Mouse (Mus musculus) adrenal gland, postnatal 0 days (tissue): ENCODE measurements around the gene Ccn2. TPM values are rescaled to one million over a fixed set of nuclear protein-coding genes. Genes with fewer than 3 reads are reported as not detected.

Experiments used
- polyA plus RNA-seq: library from polyadenylated mRNA; unstranded; fragments of >200 nt; fragmentation: Nextera tagmentation; extraction: Ambion mirVana; gene quantifications from 2 replicates; pipeline ENCODE4 v1.2.1, GENCODE M21; 2015

The Ccn2 gene
- 7.7 and 20.0 TPM in 2 replicates for polyA plus RNA-seq

DNA sequence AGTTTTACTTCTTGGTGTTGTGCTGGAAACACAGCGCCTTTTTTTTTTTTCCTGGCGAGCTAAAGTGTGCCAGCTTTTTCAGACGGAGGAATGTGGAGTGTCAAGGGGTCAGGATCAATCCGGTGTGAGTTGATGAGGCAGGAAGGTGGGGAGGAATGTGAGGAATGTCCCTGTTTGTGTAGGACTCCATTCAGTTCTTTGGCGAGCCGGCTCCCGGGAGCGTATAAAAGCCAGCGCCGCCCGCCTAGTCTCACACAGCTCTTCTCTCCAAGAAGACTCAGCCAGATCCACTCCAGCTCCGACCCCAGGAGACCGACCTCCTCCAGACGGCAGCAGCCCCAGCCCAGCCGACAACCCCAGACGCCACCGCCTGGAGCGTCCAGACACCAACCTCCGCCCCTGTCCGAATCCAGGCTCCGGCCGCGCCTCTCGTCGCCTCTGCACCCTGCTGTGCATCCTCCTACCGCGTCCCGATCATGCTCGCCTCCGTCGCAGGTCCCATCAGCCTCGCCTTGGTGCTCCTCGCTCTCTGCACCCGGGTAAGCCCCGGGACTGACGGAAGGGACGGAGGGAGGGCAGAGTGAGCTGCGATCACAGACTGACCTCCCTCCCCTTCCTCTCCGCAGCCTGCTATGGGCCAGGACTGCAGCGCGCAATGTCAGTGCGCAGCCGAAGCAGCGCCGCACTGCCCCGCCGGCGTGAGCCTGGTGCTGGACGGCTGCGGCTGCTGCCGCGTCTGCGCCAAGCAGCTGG lies at the start of gene Ccn2:
Gene Ccn2, plus strand, starts transcription at position 193 of the 753 bp plus-strand sequence.

Other genes starting within 250 kb of the Ccn2 start
- 2.7 and 3.1 TPM in 2 replicates for gene Enpp1, start 116.7 kb downstream of the Ccn2 start, polyA plus RNA-seq
- gene Enpp3, start 247.4 kb downstream of the Ccn2 start, polyA plus RNA-seq: 2.6 and 2.9 TPM in 2 replicates